In the genomic region with DNA sequence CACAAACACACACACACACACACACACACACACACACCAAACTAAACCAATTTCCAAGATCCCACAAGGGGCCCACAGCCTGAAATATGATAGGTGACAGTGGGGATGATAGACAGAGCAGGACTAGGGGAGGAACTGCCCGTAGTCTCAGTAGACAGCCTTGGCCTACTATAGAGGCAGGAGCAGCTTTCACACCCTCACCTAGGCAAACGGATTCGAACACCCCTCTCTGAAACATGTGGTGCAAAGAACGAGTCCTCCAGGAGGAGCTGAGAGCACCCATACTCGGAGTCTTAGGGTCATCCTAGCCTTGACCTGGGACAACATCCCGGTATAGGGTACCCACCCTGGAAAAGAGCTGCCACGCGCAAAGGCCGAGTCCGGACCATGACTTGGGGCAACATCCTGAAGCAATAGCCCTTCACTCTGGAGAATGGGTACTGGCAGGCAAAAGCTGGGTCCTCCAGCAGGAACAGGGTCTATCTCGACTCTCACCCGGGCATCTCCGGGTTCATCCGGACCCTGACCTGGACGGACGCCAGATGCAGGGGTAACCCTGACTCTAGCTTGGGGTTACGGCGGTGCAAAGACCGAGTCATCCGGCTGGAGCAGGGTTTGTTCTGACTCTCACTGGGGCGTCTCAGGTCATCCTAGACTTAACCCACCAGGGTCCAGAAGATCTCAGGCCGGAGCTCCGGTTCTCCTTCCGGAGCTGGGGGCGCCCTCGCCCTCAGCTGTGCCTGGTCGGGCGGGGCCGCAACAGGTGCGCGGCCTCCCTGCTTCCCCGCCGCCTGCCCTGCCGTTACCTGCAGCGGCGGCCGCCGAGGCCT, we compare ENCODE assay signal across 8 mouse cellular contexts. TPM values are rescaled to one million over a fixed set of nuclear protein-coding genes. Genes with fewer than 3 reads are reported as not detected.
DNase-seq lines count a peak whose midpoint lies in the region; TF ChIP-seq lines count a peak whose summit lies in the region.

No protein-coding gene starts in this region.

- WGBS in cerebellum, adult 2 months, result under 1% methylated on average over 38 of the region's 38 CpGs
- WGBS in small intestine, adult 2 months, result 2% methylated on average over 38 of the region's 38 CpGs

- H3K4me3 ChIP-seq in cerebellum, adult 2 months (replicated peaks; ENCODE audit: insufficient read depth, low read depth, low read length), result peak overlapping the region; percentile 71
- H3K4me3 ChIP-seq in brown adipose tissue, adult 24 weeks (ENCODE audit: insufficient read depth, low read depth, low read length), result peak overlapping the region; percentile 94
- H3K4me3 ChIP-seq in small intestine, adult 2 months (ENCODE audit: low read depth, low read length), result peak overlapping the region; percentile 82

- no peaks in the 10 kb centered on the region for H3K27me3 ChIP-seq in cerebellum, adult 2 months (ENCODE audit: control insufficient read depth, insufficient read depth, low read length)
- no peaks in the 10 kb centered on the region for H3K27me3 ChIP-seq in small intestine, adult 2 months (ENCODE audit: control insufficient read depth, insufficient read depth, low read length)

- no peak for TF ChIP-seq POLR2A in cerebellum, adult 2 months (IDR thresholded peaks at IDR 0.05; ENCODE audit: borderline replicate concordance, insufficient read depth, low read length)
- no peak for TF ChIP-seq POLR2A in small intestine, adult 2 months (IDR thresholded peaks at IDR 0.05; ENCODE audit: low read depth, low read length)

- TF ChIP-seq CTCF in cerebellum, adult 2 months (IDR thresholded peaks at IDR 0.05; ENCODE audit: borderline replicate concordance, insufficient read depth, low read depth, low read length), result no peak
- peak; percentile 6; the same call in 1 of the 2 replicates for TF ChIP-seq CTCF in small intestine, adult 2 months (IDR thresholded peaks at IDR 0.05; ENCODE audit: extremely low read depth, insufficient read length, insufficient replicate concordance, low read depth, low read length)

- DNase-seq in cerebellum, adult 2 months, result peak in 1 of 2 experiments; percentile 65
- no peak for DNase-seq in cerebellum, adult 8-10 months
- peak; percentile 26 for DNase-seq in 416B (ENCODE audit: low read depth)
- DNase-seq in gastrocnemius, postnatal 4 days (ENCODE audit: low spot score in 2 of 2), result peak; percentile 36 to 37
- peak; percentile 54 for DNase-seq in kidney, adult 9 months
- DNase-seq in lung, postnatal 14 days, result peak; percentile 13

- no peaks in the 10 kb centered on the region for H3K36me3 ChIP-seq in small intestine, adult 2 months (ENCODE audit: control insufficient read depth, insufficient read depth, low read length)

- H3K27ac ChIP-seq in cerebellum, adult 2 months (ENCODE audit: insufficient read depth, low read length), result no peak overlapping the region; the same call in 1 of the 2 replicates
- H3K27ac ChIP-seq in brown adipose tissue, adult 24 weeks (replicated peaks; ENCODE audit: low read depth, low read length), result peak overlapping the region; percentile 33
- 0 out of 2 replicates have a peak overlapping the region, but pooled peaks have one; percentile 17 for H3K27ac ChIP-seq in small intestine, adult 2 months (ENCODE audit: insufficient read depth, low read depth, low read length)

- H3K4me1 ChIP-seq in cerebellum, adult 2 months (ENCODE audit: control insufficient read depth, insufficient read depth, low read length), result peaks cover 3% of the 10 kb centered on the region
- H3K4me1 ChIP-seq in brown adipose tissue, adult 24 weeks (ENCODE audit: control insufficient read depth, insufficient read depth, insufficient read length, low read length), result peaks cover 14% of the 10 kb centered on the region
- H3K4me1 ChIP-seq in small intestine, adult 2 months (ENCODE audit: control insufficient read depth, insufficient read depth, insufficient read length, low read length), result peaks cover 12% of the 10 kb centered on the region

RNA-seq across cellular contexts. Expression of gene Fank1, which starts 0.7 kb away (rescaled TPM):
- 1.5 and 1.6 TPM in 2 replicates for polyA plus RNA-seq in cerebellum, adult 2 months (2012; rRNA removed)
- polyA plus RNA-seq in brown adipose tissue, adult 24 weeks (2012; ENCODE audit: insufficient read depth, insufficient read length, missing spikeins), result not detected in 2 replicates
- total RNA-seq in gastrocnemius, postnatal 4 days (2021), result under 1 TPM in 1 of 2 experiments, not detected in 1; 0.41 TPM
- 0.18 TPM in 1 of 2 replicates, not detected in the other for polyA plus RNA-seq in small intestine, adult 2 months (2012; rRNA removed)

RNA-seq across cellular contexts. Expression of gene Dhx32, which starts 6.5 kb away (rescaled TPM):
- 25.3 and 29.6 TPM in 2 replicates for polyA plus RNA-seq in cerebellum, adult 2 months (2012; rRNA removed)
- polyA plus RNA-seq in brown adipose tissue, adult 24 weeks (2012; ENCODE audit: insufficient read depth, insufficient read length, missing spikeins), result 42.2 and 47.2 TPM in 2 replicates
- total RNA-seq in gastrocnemius, postnatal 4 days (2021), result 10 to 100 TPM; 41.6 to 45.1 TPM
- 16.0 and 29.8 TPM in 2 replicates for polyA plus RNA-seq in small intestine, adult 2 months (2012; rRNA removed)
